Mouse (Mus musculus) ES-E14 (cell line): ENCODE data around the gene Ntn1. TPM values are rescaled to one million over a fixed set of nuclear protein-coding genes. Genes with fewer than 3 reads are reported as not detected.

ENCODE experiments used
- DNase-seq: peaks from one replicate; pipeline ENCODE4 v3.0.0-alpha.2; 2013; ENCODE audit warnings: low read depth, low spot score
- H3K27ac ChIP-seq: 2 replicates; pipeline ENCODE4 v1.5.1; 2012; ENCODE audit warnings: low read depth, mild to moderate bottlenecking, low read length, moderate library complexity, mixed read lengths; ENCODE audit not compliant: poor library complexity, insufficient read depth, severe bottlenecking
- H3K36me3 ChIP-seq: 2 replicates; pipeline ENCODE4 v1.6.1; 2012; ENCODE audit warnings: mild to moderate bottlenecking, low read length, moderate library complexity, mixed read lengths; ENCODE audit not compliant: control insufficient read depth, poor library complexity, insufficient read depth, severe bottlenecking
- H3K4me1 ChIP-seq, 2 experiments: fragments of 150-350 bp in 1 of 2; sonication (generic) in 1 of 2; 2 replicates each; pipeline ENCODE4 v1.6.1; 2012; ENCODE audit warnings: low read length in 2 of 2, mild to moderate bottlenecking in 1 of 2, mixed read lengths in 1 of 2; ENCODE audit not compliant: control insufficient read depth in 2 of 2, insufficient read depth in 2 of 2, poor library complexity in 1 of 2
- H3K4me3 ChIP-seq, 2 experiments: fragments of 150-350 bp in 1 of 2; sonication (generic) in 1 of 2; 2 replicates each; pipeline ENCODE4 v1.5.1; 2012; ENCODE audit warnings: low read length in 2 of 2, low read depth in 1 of 2, mild to moderate bottlenecking in 1 of 2, mixed read lengths in 1 of 2; ENCODE audit not compliant: insufficient read depth in 1 of 2, poor library complexity in 1 of 2, severe bottlenecking in 1 of 2
- H3K9ac ChIP-seq: 2 replicates; pipeline ENCODE4 v1.6.1; 2012; ENCODE audit warnings: low read depth, mild to moderate bottlenecking, low read length, mixed read lengths; ENCODE audit not compliant: poor library complexity, insufficient read depth, severe bottlenecking
- H3K9me3 ChIP-seq: fragments of 150-350 bp; sonication (generic); 2 replicates; pipeline ENCODE4 v1.6.1; 2012; ENCODE audit warnings: low read depth, mild to moderate bottlenecking, low read length; ENCODE audit not compliant: control insufficient read depth, insufficient read depth
- CHD2 ChIP-seq: IDR thresholded peaks from 2 replicates; pipeline ENCODE4 v1.6.1; 2014; ENCODE audit warnings: mild to moderate bottlenecking, low read depth, low read length, inconsistent platforms
- HCFC1 ChIP-seq: IDR thresholded peaks from 2 replicates; pipeline ENCODE4 v1.6.1; 2012; ENCODE audit warnings: low read length, inconsistent platforms, borderline replicate concordance; ENCODE audit not compliant: insufficient read depth
- MAFK ChIP-seq: IDR thresholded peaks from 2 replicates; pipeline ENCODE4 v1.6.1; 2014; ENCODE audit warnings: mild to moderate bottlenecking, low read depth, low read length, inconsistent platforms; ENCODE audit not compliant: insufficient read depth
- ZC3H11A ChIP-seq: IDR thresholded peaks from 2 replicates; pipeline ENCODE4 v1.6.1; 2012; ENCODE audit warnings: low read depth, mild to moderate bottlenecking, inconsistent platforms, low read length, borderline replicate concordance
- ZNF384 ChIP-seq: IDR thresholded peaks from 2 replicates; pipeline ENCODE4 v1.6.1; 2012; ENCODE audit warnings: low read depth, low read length, inconsistent platforms
- in situ Hi-C, 2 experiments: fragments of 600-800 bp; cut with MboI; formaldehyde crosslinking; loops; one replicate each; pipeline ENCODE4 v1.15.1; 2025; ENCODE audit warnings: low sequenced_read_pairs in 2 of 2, inconsistent platforms in 1 of 2; ENCODE audit not compliant: unreplicated experiment in 2 of 2
- total RNA-seq: library from RNA; depleted of rRNA; stranded (reverse); fragments of 300-350 nt; gene quantifications from 2 replicates; pipeline ENCODE4 v1.2.3, GENCODE M21; 2012

The Ntn1 gene
- total RNA-seq, 1 experiment = 22.6 TPM

- in situ Hi-C loops = no loop called here
- no peak overlapping the region for H3K4me3 ChIP-seq
- TF ChIP-seq ZC3H11A (no peak), CHD2 (no peak), MAFK (no peak), HCFC1 (no peak), ZNF384 (no peak)
- no peak overlapping the region for H3K9ac ChIP-seq
- no peak overlapping the region for H3K27ac ChIP-seq
- DNase-seq = no peak
- H3K4me1 ChIP-seq = peaks cover 2 to 16% of the 10 kb centered on the region in 2 experiments; a peak in 3 of 4 replicates
- no peaks in the 10 kb centered on the region for H3K9me3 ChIP-seq
- peaks cover 6% of the 10 kb centered on the region; the same call in 1 of the 2 replicates for H3K36me3 ChIP-seq
These were observed 43.7 kb downstream of the Ntn1 start for GRCm38 (mm10) chr11:68356901-68357300.

- peaks cover 2 to 19% of the 10 kb centered on the region in 2 experiments; a peak in 3 of 4 replicates for H3K4me1 ChIP-seq
- no peak overlapping the region for H3K9ac ChIP-seq
- in situ Hi-C loops = no loop called here
- H3K36me3 ChIP-seq = peaks cover 1% of the 10 kb centered on the region; the same call in 1 of the 2 replicates
- no peak for DNase-seq
- no peaks in the 10 kb centered on the region for H3K9me3 ChIP-seq
- no peak for TF ChIP-seq ZC3H11A
- no peak for TF ChIP-seq CHD2
- TF ChIP-seq HCFC1 = no peak
- TF ChIP-seq ZNF384 = no peak
- TF ChIP-seq MAFK = no peak
- H3K4me3 ChIP-seq = no peak overlapping the region
- no peak overlapping the region for H3K27ac ChIP-seq
These were observed 45.1 kb downstream of the Ntn1 start for GRCm38 (mm10) chr11:68355561-68355960.

GRCm38 (mm10) chr11:68354848-68355247, 45.8 kb downstream of the Ntn1 start:
- Histone ChIP-seq H3K4me1 (peaks cover 2 to 19% of the 10 kb centered on the region in 2 experiments; a peak in 3 of 4 replicates), H3K9me3 (no peaks in the 10 kb centered on the region), H3K9ac (no peak overlapping the region), H3K4me3 (no peak overlapping the region), H3K27ac (no peak overlapping the region), H3K36me3 (peaks cover 1% of the 10 kb centered on the region; the same call in 1 of the 2 replicates)
- no peak for TF ChIP-seq CHD2
- no peak for DNase-seq
- in situ Hi-C loops = no loop called here

- in situ Hi-C loops = no loop called here
- DNase-seq = no peak
- Histone ChIP-seq H3K4me3 (no peak overlapping the region), H3K36me3 (peaks cover 1% of the 10 kb centered on the region; the same call in 1 of the 2 replicates), H3K4me1 (peaks cover 2 to 27% of the 10 kb centered on the region in 2 experiments; a peak in 3 of 4 replicates), H3K9me3 (no peaks in the 10 kb centered on the region), H3K9ac (no peak overlapping the region), H3K27ac (no peak overlapping the region)
- TF ChIP-seq HCFC1 (no peak), CHD2 (no peak), ZC3H11A (no peak), MAFK (no peak), ZNF384 (no peak)
These were observed 48.4 kb downstream of the Ntn1 start for GRCm38 (mm10) chr11:68352236-68352635.

GRCm38 (mm10) chr11:68348851-68349250, 51.8 kb downstream of the Ntn1 start:
- no peak for DNase-seq
- TF ChIP-seq CHD2 (no peak), ZNF384 (no peak), MAFK (no peak), HCFC1 (no peak), ZC3H11A (no peak)
- Histone ChIP-seq H3K9ac (no peak overlapping the region), H3K36me3 (peaks cover 4% of the 10 kb centered on the region; the same call in 1 of the 2 replicates), H3K4me3 (no peak overlapping the region), H3K9me3 (no peaks in the 10 kb centered on the region), H3K4me1 (peaks cover 0 to 16% of the 10 kb centered on the region in 2 experiments; a peak in 2 of 4 replicates), H3K27ac (no peak overlapping the region)
- in situ Hi-C loops = no loop called here
